Mouse (Mus musculus): ENCODE data around the gene Gm20388.

Gm20388 gene

GRCm38 (mm10) chr8:122277204-122277995, 2366.8 kb downstream of the Gm20388 start:
- peak; percentile 41 for DNase-seq

DNA sequence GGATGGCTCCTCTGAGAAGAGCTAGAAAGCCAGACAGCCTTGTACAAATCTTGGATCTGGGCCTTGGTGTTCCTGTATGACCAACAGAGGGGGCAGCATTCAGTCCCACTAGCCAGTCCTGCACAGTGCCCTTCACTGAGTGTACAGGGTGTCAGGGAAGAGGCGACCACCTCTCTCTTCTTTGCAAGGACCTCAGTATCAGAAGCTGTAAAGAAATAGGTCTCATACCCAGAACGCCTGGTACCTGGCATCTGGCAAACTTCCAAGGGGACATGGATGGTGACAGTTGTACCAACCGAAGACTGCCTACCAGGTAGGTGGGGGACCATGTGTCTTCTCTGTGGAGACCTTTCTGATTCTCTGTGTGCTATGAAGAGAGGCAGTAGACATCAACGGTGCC, 2369.5 kb downstream of the Gm20388 start:
- peak; percentile 30 for DNase-seq

- peak; percentile 82 for DNase-seq
Observed at GRCm38 (mm10) chr8:122280588-122281316, 2370.1 kb downstream of the Gm20388 start.

GRCm38 (mm10) chr8:122281317-122282034, 2370.8 kb downstream of the Gm20388 start:
- DNase-seq: peak; percentile 99

DNA sequence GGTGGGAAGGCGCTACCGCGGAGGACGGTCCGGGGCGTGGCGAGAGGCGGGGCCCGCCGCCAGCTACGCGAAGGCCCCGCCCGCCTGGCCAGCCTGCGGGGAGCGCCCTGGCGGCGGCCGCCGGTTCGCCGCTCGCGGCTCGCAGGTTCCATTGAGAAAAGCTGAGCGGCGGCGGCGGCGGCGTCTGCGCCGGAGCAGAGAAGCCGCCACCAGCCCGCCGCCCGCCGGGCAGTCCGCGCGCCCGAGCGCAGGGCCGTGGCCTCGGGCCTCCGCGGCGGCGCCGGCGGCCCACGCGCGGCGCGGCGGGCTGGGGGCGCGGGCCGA, 2371.4 kb downstream of the Gm20388 start, which contains the start of gene Zfpm1:
Zfpm1 (plus strand) TSS at position 107 of the 324 bp plus-strand sequence.
- DNase-seq: no peak

DNA sequence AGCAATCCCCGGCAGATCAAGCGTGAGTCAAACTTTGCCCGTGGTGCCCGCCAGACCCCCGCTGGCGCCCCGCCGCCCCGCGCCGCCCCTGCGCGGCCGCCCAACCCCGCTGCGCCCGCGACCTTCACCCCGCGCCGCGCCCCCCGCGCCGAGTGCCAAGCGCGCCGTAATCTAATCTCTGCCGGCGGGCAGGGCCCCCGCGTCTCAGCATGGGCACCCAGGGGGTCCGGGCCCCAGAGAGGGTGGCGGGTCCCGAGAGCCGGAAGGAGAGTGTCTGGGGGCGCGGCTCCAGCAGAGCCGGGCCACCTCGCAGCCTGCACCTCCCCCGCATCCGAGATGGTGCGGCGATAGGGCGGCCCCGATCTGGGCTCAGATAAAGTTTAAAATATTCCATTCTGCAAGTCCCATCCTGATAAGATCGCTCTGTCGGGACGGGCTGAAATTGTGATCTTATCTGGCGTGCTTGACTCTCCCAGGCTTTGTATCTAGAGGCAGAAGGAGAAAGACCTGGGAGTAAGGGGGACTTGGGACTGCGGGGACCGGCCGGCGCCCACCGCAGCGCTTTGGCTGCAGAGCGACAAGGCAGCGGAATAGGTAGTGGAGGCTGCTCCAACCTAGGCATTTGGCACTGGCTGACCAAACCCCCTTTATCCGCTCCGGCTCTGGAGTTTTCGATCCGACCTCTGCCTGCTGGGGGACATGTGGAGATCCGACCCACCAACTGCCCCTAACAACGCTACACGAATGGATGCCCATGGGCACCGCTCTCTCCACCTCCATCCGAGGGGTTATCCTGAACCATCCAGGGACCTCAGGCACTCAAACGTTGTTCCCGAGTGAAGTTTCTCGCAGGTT, 2372.1 kb downstream of the Gm20388 start:
- DNase-seq: peak; percentile 56

GRCm38 (mm10) chr8:122283356-122284202, 2372.9 kb downstream of the Gm20388 start:
- DNase-seq: peak; percentile 88

- peak; percentile 62 for DNase-seq
Observed at GRCm38 (mm10) chr8:122284203-122284658, 2373.6 kb downstream of the Gm20388 start.

DNA sequence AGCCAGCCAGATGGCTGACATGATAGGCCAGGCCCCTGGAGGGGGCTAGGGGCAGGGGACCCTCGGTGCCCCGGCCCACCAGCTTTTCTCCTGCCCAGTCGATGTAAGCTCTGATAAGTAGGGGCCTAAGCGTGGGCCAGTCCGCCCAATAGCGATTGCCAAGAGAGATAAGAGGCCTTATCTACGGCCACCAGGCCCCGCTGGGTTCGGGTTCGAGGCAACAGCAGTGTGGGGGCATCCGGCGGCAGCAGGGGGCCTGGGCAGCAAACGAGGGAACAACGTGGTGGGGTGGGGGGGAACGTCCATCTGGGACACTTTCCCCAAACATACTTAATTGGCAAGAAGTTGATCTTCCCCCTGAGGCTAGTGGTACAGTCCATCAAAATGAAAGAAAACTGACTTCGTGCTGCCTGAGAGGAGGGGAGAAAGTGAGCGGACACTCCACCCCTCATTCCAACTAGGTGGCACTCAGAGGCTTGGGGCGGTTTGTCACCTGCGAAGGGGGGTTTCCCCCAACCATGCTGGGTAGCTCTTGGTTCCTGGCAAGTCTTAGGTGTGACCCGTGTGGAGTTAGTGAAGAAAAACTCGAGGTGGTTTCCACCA, 2374.1 kb downstream of the Gm20388 start:
- peak; percentile 50 for DNase-seq

GRCm38 (mm10) chr8:122285727-122286126, 2375.1 kb downstream of the Gm20388 start:
- DNase-seq: no peak

- DNase-seq: no peak
Observed at GRCm38 (mm10) chr8:122286899-122287298, 2376.3 kb downstream of the Gm20388 start.

- no peak for DNase-seq
Observed at GRCm38 (mm10) chr8:122287742-122288141, 2377.1 kb downstream of the Gm20388 start.

DNA sequence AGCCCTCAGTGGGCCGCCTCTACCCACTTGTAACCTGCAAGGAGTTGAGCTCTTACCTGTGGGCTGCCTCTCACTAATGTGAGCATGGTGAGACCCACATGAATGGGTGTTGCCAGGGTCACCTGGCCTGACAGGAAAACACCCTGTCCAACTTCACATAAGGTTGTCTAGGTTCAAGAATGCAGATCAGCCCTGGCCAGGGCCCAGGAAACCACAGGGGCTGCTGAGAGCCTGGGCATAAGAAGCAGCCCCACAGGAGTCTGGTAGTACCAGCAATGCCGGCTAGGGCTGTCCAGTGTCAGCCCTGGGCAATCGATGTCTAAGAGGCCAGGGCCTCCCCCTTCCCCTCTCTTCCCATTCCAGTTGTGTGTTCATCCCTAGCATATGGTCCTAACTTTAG, 2377.7 kb downstream of the Gm20388 start:
- no peak for DNase-seq

DNA sequence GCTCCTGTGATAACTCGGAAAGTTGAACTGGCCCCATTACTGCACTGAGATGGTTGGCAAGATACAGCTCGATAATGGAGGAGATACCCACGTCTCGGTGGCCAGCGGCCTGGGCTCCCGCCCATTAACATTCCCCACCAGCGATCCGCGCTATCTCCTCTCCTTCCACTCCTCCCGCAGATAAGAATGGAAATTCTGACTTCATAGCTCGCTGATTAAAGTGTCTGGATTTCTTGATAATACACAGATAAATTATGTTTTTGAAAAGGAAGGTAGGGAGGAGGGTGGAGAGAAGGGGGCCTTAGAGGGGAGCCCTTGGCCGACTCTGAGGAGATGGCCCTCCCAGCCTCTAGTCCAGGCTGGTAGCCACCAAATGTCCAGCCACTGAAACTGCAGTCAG, 2380.4 kb downstream of the Gm20388 start:
- DNase-seq: no peak

DNA sequence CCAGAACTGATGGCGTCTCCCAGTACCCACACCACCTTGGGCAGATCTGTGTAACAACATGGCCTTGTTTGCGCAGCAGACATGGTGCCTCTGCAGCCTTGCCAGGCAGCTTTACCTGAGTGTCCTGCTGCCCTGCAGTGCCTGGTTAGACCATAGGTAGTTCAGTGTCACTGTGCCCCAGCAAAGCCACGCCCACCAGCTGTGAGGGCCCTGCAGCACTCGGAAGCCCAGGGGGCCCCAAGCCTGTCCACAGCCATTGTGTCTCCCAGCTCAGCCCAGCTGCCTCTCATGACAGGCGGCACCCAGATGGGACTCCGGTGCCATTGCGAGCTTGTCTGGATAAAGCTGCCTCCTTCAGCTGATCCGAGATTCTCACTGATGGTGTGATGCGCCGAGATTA, 2380.9 kb downstream of the Gm20388 start:
- DNase-seq: no peak

DNA sequence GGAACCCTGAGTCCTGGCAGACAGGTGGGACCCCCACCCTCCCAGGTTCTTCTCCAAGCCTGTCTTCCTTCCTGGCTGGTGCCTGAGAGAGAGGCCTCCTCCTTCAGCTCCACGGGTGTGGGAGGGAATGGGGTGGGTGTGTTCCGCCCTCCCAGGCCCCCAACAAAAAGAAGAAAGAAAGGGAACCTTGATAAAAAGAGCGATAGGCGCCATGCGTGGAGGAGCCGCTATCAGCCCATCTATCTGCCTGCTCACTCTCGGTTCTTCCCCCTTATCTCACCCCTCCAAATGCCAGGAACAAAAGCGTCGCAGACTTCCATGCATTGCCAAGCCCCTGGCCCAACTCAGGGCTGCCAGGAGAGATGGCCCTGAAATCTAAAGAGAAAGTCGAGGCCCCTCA, 2382.8 kb downstream of the Gm20388 start:
- no peak for DNase-seq

- DNase-seq: peak; percentile 85
Observed at GRCm38 (mm10) chr8:122294273-122294683, 2383.6 kb downstream of the Gm20388 start.

DNA sequence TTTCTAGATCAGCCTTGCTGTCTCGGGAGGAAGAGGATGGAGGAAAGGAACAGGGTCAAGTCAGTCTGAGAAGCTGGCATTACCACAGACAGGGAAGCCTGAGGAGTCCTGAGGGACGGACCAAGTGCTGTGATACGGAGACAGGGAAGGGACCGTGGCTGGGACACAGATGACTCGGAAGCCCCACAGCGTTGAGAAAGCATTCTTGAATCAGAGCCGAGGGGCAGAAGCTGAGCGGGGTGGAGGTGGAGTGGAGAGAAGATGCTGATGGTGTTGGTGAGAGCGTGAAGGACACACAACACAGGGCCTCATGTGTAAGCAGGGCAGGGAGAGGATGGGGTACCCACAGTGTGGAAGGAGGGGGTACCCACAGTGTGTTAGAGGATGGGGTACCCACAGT, 2384.7 kb downstream of the Gm20388 start:
- DNase-seq: no peak

- DNase-seq: peak; percentile 45
Observed at GRCm38 (mm10) chr8:122296173-122297001, 2385.7 kb downstream of the Gm20388 start.
